Mouse (Mus musculus): ENCODE data around the gene Gnrhr.

- TF ChIP-seq CTCF (IDR thresholded peaks at IDR 0.05; ENCODE audit: low read depth): no peak
- TF ChIP-seq EP300 (IDR thresholded peaks at IDR 0.05; ENCODE audit: low read depth): no peak
These were observed at the start of gene Gnrhr for GRCm38 (mm10) chr5:86197801-86198200.

Data from heart, postnatal 0 days (tissue).